Mouse (Mus musculus) erythroblast, embryonic 14.5 days (primary cell): ENCODE results near the gene Rock2.

Experiments
- GATA1 ChIP-seq: IDR thresholded peaks from 2 replicates; pipeline ENCODE4 v1.6.1; 2012; ENCODE audit warnings: low read length, inconsistent platforms, mixed read lengths
- TAL1 ChIP-seq: IDR thresholded peaks from 3 replicates; pipeline ENCODE4 v1.6.1; 2012; ENCODE audit warnings: low read length, inconsistent platforms, mixed read lengths

DNA sequence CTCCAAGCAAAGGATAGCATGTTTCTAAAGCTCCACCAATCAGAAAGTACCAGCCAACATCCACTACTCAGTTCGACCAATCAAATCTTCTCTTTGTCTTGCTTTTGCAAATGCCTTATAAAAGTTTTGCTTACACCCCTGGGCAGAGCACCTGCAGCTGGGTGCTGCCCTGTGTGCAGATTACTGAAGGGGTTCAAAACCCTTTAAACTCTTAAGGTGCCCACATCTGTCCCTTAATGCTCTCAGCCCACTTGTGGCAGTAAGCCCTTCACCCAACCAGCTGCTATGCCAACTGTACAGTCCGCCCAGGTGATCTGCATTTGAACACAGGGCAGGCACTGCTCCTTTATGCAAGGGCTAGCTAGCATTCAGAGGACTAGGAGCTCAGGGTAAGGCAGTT, 34.9 kb upstream of the Rock2 start:
- TF ChIP-seq GATA1 = no peak
- TF ChIP-seq TAL1 = no peak
